Mouse (Mus musculus): ENCODE measurements around the gene Trex1. TPM values are rescaled to one million over a fixed set of nuclear protein-coding genes. Genes with fewer than 3 reads are reported as not detected.

The Trex1 gene
- total RNA-seq, 4 experiments from 2014 or later, result 13.7 to 18.3 (median 16.4) TPM

DNA sequence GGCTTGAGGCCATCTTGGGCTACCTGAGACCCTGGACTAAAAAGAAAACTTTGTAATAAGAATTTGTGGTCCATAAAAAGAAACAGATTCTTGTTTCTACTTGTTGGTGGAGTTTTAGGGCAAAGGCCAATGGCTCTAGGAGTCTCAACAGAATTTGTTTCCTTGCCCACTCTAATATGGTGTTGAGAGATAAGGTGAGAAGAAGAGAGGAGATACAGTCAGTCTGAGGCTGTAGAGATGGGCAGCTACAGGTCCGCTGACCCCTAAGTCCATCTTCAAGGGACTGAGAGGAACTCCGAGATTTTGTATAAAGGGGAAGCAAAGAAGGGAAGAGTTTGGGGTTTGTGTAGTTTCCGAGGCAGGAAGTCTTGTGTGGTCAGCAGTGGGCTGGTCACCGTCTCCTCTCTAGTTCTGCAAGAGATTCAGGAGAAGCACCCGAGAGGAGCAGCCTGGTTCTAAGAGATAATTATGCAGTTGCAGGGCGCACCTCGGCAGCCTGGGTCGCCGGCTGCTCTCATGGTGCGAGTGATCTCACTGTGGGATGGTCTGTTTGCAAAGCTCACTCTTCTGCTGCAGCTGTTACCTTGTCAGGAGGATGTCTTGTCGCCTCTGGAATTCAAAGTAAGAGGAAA lies 42.4 kb downstream of the Trex1 start:
- DNase-seq (ENCODE audit: low spot score in 2 of 2), result no peak

GRCm38 (mm10) chr9:109015397-109015796 lies 44.1 kb downstream of the Trex1 start:
- no peak for DNase-seq (ENCODE audit: low spot score in 2 of 2)

GRCm38 (mm10) chr9:109010316-109010690 lies 49.2 kb downstream of the Trex1 start:
- DNase-seq (ENCODE audit: low spot score in 2 of 2), result no peak

DNA sequence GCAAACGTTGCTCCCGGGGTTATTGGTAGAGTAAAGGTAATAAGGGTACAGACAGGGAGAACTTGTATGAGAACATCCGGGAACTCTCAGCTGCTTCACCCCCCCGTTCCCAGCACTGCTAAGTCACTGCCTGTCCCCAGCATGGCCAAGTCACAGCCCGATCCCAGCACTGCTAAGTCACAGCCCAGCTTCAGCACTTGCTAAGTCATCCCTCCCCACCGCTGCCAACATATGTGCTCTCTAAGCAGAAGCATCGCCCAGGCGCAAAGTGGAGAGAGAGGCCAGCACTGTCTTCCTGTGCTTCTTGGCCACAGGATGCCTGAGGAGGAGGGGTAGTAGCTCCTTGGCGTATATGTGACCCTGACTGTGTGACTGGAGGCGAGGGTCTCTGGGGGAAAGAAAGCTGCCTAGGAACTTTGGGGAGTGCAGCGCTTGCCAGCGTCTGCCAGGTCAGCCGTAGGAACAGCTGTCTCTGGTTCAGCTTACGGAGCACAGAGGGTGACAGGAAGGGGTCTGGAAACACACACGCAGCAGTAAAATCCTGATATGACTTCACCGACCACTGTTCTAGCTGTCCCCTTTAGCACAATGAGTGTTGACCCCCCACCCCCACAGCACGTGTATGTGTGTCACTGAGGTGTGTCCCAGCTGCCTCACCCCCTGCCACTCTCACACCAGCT lies 49.8 kb downstream of the Trex1 start:
- DNase-seq (ENCODE audit: low spot score in 2 of 2), result no peak

- DNase-seq (ENCODE audit: low spot score in 2 of 2), result no peak
These were observed 50.4 kb downstream of the Trex1 start for GRCm38 (mm10) chr9:109008994-109009635.

DNA sequence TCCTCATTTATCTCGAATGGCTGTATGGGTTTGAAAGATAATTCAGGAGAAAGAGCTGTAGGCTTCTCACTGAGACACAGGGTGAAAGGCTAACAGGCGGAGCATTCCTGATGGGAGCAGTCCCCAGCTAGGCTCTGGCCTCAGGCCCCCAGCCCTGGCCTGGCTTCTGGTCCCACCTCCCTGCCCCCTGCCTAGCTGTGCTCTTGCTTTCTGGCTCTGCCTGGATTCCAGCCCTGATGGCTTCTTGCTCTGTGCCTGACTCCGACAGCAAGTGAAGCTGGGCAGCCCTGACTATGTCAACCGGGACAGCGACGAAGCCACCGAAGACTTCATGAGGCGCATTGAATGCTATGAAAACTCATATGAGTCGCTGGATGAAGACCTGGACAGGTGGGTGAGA lies 51.5 kb downstream of the Trex1 start:
- DNase-seq (ENCODE audit: low spot score in 2 of 2), result no peak

Other genes with a start within 250 kb of the Trex1 start
- gene Celsr3, start 233.4 kb downstream of the Trex1 start, total RNA-seq (2022), result 10 to 100 TPM; 52.5 to 77.9 (median 69.6) TPM
- gene Slc26a6, start 206.5 kb downstream of the Trex1 start, total RNA-seq (2022), result 10 to 100 TPM; 17.0 to 22.2 (median 20.2) TPM
- gene Tmem89, start 145.1 kb downstream of the Trex1 start, total RNA-seq (2022), result under 1 TPM in 1 of 4 experiments, not detected in 3; 0.78 TPM
- 100 to 1,000 TPM; 343 to 352 (median 351) TPM for gene Uqcrc1, start 123.1 kb downstream of the Trex1 start, total RNA-seq (2022)
- gene Col7a1, start 106.1 kb downstream of the Trex1 start, total RNA-seq (2022), result 1 to 10 TPM; 1.9 to 4.3 (median 3.9) TPM
- under 1 TPM in 2 of 4 experiments, not detected in 2; 0.45 to 0.55 TPM for gene Ucn2, start 73.7 kb downstream of the Trex1 start, total RNA-seq (2022)
- 10 to 100 TPM; 11.5 to 15.8 (median 15.4) TPM for gene Pfkfb4, start 68.0 kb downstream of the Trex1 start, total RNA-seq (2022)
- gene Shisa5, start 21.2 kb downstream of the Trex1 start, total RNA-seq (2022), result 10 to 100 TPM; 56.6 to 94.6 (median 77.2) TPM
- gene Atrip, start 14.4 kb upstream of the Trex1 start, total RNA-seq (2022), result 10 to 100 TPM; 26.3 to 31.2 (median 28.3) TPM
- gene Ccdc51, start 22.8 kb upstream of the Trex1 start, total RNA-seq (2022), result 1 to 10 TPM; 7.8 to 9.2 (median 8.9) TPM
- 100 to 1,000 TPM; 284 to 327 (median 306) TPM for gene Tma7, start 22.9 kb upstream of the Trex1 start, total RNA-seq (2022)
- 10 to 100 TPM; 82.9 to 99.8 (median 89.8) TPM for gene Plxnb1, start 35.7 kb upstream of the Trex1 start, total RNA-seq (2022)
- gene Fbxw21, start 102.3 kb upstream of the Trex1 start, total RNA-seq (2022), result not detected
- not detected for gene Fbxw13, start 136.2 kb upstream of the Trex1 start, total RNA-seq (2022)
- not detected for gene Fbxw20, start 175.0 kb upstream of the Trex1 start, total RNA-seq (2022)
- gene Fbxw14, start 227.9 kb upstream of the Trex1 start, total RNA-seq (2022), result not detected

All from layer of hippocampus, adult 8-10 months (tissue).